8 mouse cellular contexts compared by ENCODE assay signal in genomic region chr8:84066291-84066930, GRCm38 (mm10). TPM values are rescaled to one million over a fixed set of nuclear protein-coding genes. Genes with fewer than 3 reads are reported as not detected.
DNase-seq lines count a peak whose midpoint lies in the region; ATAC-seq and TF ChIP-seq lines count a peak whose summit lies in the region.

Gene Rfx1, plus strand, starts transcription at chr8:84066834.

- WGBS in bone marrow, adult 2 months = under 1% methylated on average over 51 of the region's 51 CpGs
- WGBS in embryonic facial prominence, embryonic 15.5 days = under 1% methylated on average over 51 of the region's 51 CpGs
- WGBS in limb, embryonic 14.5 days = under 1% methylated on average over 49 of the region's 51 CpGs
- under 1% methylated on average over 51 of the region's 51 CpGs for WGBS in midbrain, postnatal 0 days

- no peaks in the 10 kb centered on the region for H3K27me3 ChIP-seq in embryonic facial prominence, embryonic 15.5 days
- H3K27me3 ChIP-seq in limb, embryonic 14.5 days (ENCODE audit: control insufficient read depth, insufficient read depth, low read length) = no peaks in the 10 kb centered on the region
- no peaks in the 10 kb centered on the region for H3K27me3 ChIP-seq in midbrain, postnatal 0 days (ENCODE audit: insufficient read depth, low read length)

- H3K4me1 ChIP-seq in bone marrow, adult 2 months (ENCODE audit: control insufficient read depth, insufficient read depth, low read length) = peaks cover 7% of the 10 kb centered on the region; the same call in 1 of the 2 replicates
- peaks cover 35% of the 10 kb centered on the region for H3K4me1 ChIP-seq in embryonic facial prominence, embryonic 15.5 days
- H3K4me1 ChIP-seq in limb, embryonic 14.5 days (ENCODE audit: control insufficient read depth, insufficient read depth, low read length) = peaks cover 9% of the 10 kb centered on the region; the same call in 1 of the 2 replicates
- peaks cover 8% of the 10 kb centered on the region for H3K4me1 ChIP-seq in midbrain, postnatal 0 days (ENCODE audit: insufficient read depth, low read length)

- TF ChIP-seq POLR2A in bone marrow, adult 2 months (IDR thresholded peaks at IDR 0.05; ENCODE audit: borderline replicate concordance, control insufficient read depth, low read depth, low read length) = peak; percentile 89
- peak; percentile 60; the same call in 1 of the 2 replicates for TF ChIP-seq POLR2A in limb, embryonic 14.5 days (IDR thresholded peaks at IDR 0.05; ENCODE audit: borderline replicate concordance, extremely low read depth, insufficient read depth, insufficient read length)

- peak; percentile 100 for DNase-seq in 416B (ENCODE audit: low read depth)
- peak; percentile 100 for DNase-seq in heart, adult 8-10 months (ENCODE audit: low spot score)
- DNase-seq in kidney, adult 9 months = peak; percentile 100
- DNase-seq in limb, embryonic 14.5 days (ENCODE audit: low spot score) = peak; percentile 100
- peak; percentile 100 for DNase-seq in midbrain, postnatal 0 days (ENCODE audit: low spot score)
- peak; percentile 96 to 98 for DNase-seq in spleen, postnatal 14 days (ENCODE audit: low spot score in 2 of 2)

- peak within 1 kb of the TSS; percentile 84 for H3K9ac ChIP-seq in embryonic facial prominence, embryonic 15.5 days
- H3K9ac ChIP-seq in limb, embryonic 14.5 days (ENCODE audit: low read depth, low read length, severe bottlenecking) = peak within 1 kb of the TSS; percentile 96
- H3K9ac ChIP-seq in midbrain, postnatal 0 days (replicated peaks; ENCODE audit: low read length, poor library complexity, severe bottlenecking) = peak within 1 kb of the TSS; percentile 89

- peak within 1 kb of the TSS; percentile 63 for H3K4me3 ChIP-seq in bone marrow, adult 2 months (replicated peaks; ENCODE audit: control insufficient read depth, low read depth, low read length)
- H3K4me3 ChIP-seq in embryonic facial prominence, embryonic 15.5 days (replicated peaks) = peak within 1 kb of the TSS; percentile 94
- H3K4me3 ChIP-seq in limb, embryonic 14.5 days (replicated peaks; ENCODE audit: low read length) = peak within 1 kb of the TSS; percentile 99
- H3K4me3 ChIP-seq in midbrain, postnatal 0 days (ENCODE audit: low read depth, low read length) = peak within 1 kb of the TSS; percentile 89

- H3K36me3 ChIP-seq in embryonic facial prominence, embryonic 15.5 days = no peaks in the 10 kb centered on the region
- H3K36me3 ChIP-seq in limb, embryonic 14.5 days (ENCODE audit: control insufficient read depth, insufficient read depth, low read length) = no peaks in the 10 kb centered on the region
- no peaks in the 10 kb centered on the region for H3K36me3 ChIP-seq in midbrain, postnatal 0 days (ENCODE audit: insufficient read depth, low read length)

- no peak; the same call in 1 of the 2 replicates for TF ChIP-seq CTCF in bone marrow, adult 2 months (IDR thresholded peaks at IDR 0.05; ENCODE audit: control insufficient read depth, insufficient read depth, low read length)
- no peak for TF ChIP-seq CTCF in midbrain, postnatal 0 days (IDR thresholded peaks at IDR 0.05)

- peak; percentile 98 for ATAC-seq in embryonic facial prominence, embryonic 15.5 days (ENCODE audit: insufficient number of reproducible peaks, low FRiP score, low TSS enrichment, low read depth)
- ATAC-seq in limb, embryonic 14.5 days (ENCODE audit: low FRiP score, low read depth) = peak; percentile 96
- ATAC-seq in midbrain, postnatal 0 days (ENCODE audit: low FRiP score) = peak; percentile 98

- peak within 1 kb of the TSS; percentile 81 for H3K4me2 ChIP-seq in embryonic facial prominence, embryonic 15.5 days (replicated peaks)
- H3K4me2 ChIP-seq in limb, embryonic 14.5 days (replicated peaks; ENCODE audit: low read depth, low read length, severe bottlenecking) = peak within 1 kb of the TSS; percentile 76
- peak within 1 kb of the TSS; percentile 87 for H3K4me2 ChIP-seq in midbrain, postnatal 0 days (ENCODE audit: low read depth, low read length, poor library complexity, severe bottlenecking)

- no peaks in the 10 kb centered on the region for H3K9me3 ChIP-seq in embryonic facial prominence, embryonic 15.5 days (replicated peaks)
- no peaks in the 10 kb centered on the region for H3K9me3 ChIP-seq in limb, embryonic 14.5 days (ENCODE audit: control insufficient read depth, low read length)
- no peaks in the 10 kb centered on the region for H3K9me3 ChIP-seq in midbrain, postnatal 0 days (ENCODE audit: low read length)

- H3K27ac ChIP-seq in bone marrow, adult 2 months (ENCODE audit: control insufficient read depth, insufficient read depth, low read depth, low read length, poor library complexity) = peak within 1 kb of the TSS; percentile 96
- H3K27ac ChIP-seq in embryonic facial prominence, embryonic 15.5 days (replicated peaks) = peak within 1 kb of the TSS; percentile 97
- H3K27ac ChIP-seq in limb, embryonic 14.5 days (replicated peaks; ENCODE audit: low read depth, low read length) = peak within 1 kb of the TSS; percentile 98
- peak within 1 kb of the TSS; percentile 96 for H3K27ac ChIP-seq in midbrain, postnatal 0 days (ENCODE audit: low read depth, low read length)

RNA-seq across cellular contexts. Expression of gene Rfx1, which starts in this region (rescaled TPM):
- 12.2 and 20.7 TPM in 2 replicates for polyA plus RNA-seq in bone marrow, adult 2 months (2011; ENCODE audit: insufficient read depth, insufficient read length, low replicate concordance, missing spikeins)
- 9.8 and 10.2 TPM in 2 replicates for polyA plus RNA-seq in embryonic facial prominence, embryonic 15.5 days (2015; fragmentation: Nextera tagmentation; extraction: Ambion mirVana)
- total RNA-seq in heart, adult 8-10 months (2022) = 10 to 100 TPM in 1 of 4 experiments, 1 to 10 TPM in 3; 6.7 to 10.0 (median 9.2) TPM
- polyA plus RNA-seq in limb, embryonic 14.5 days (2012; rRNA removed) = 30.4 and 39.4 TPM in 2 replicates
- polyA plus RNA-seq in limb, embryonic 14.5 days (2014; fragmentation: Nextera tagmentation; extraction: Ambion mirVana) = 9.8 and 12.8 TPM in 2 replicates
- 28.4 and 31.7 TPM in 2 replicates for total RNA-seq in midbrain, postnatal 0 days (2014; rRNA removed)
- 7.2 and 8.8 TPM in 2 replicates for polyA plus RNA-seq in midbrain, postnatal 0 days (2015; fragmentation: Nextera tagmentation; extraction: Ambion mirVana)

Comparison
In these comparisons a context has a peak if more than half of its experiments do, and no peak if none do; other contexts are left out.
1. Peak in every context shown above with its lines: DNase-seq, ATAC-seq, H3K4me3 ChIP-seq and H3K27ac ChIP-seq.